Mouse (Mus musculus) myocyte (in vitro differentiated cells): ENCODE results near the gene Mrps34. TPM values are rescaled to one million over a fixed set of nuclear protein-coding genes. Genes with fewer than 3 reads are reported as not detected.
"Not testable (repeated sequence)": the region's sequence is repeated elsewhere in the genome, so short reads cannot be mapped to it uniquely, and the experiment has no call there.

ENCODE experiments used
- H3K27me3 ChIP-seq: one replicate; pipeline ENCODE4 v1.6.1; 2011; ENCODE audit not compliant: control insufficient read depth, insufficient read depth, insufficient read length
- H3K36me3 ChIP-seq: one replicate; pipeline ENCODE4 v1.6.1; 2011; ENCODE audit not compliant: control insufficient read depth, insufficient read depth
- H3K4me2 ChIP-seq: one replicate; pipeline ENCODE4 v1.6.1; 2011; ENCODE audit warnings: low read depth, control low read depth
- H3K4me3 ChIP-seq: one replicate; pipeline ENCODE4 v1.5.1; 2011; ENCODE audit warnings: mild to moderate bottlenecking, control low read depth, moderate library complexity
- H3K79me2 ChIP-seq: one replicate; pipeline ENCODE4 v1.6.1; 2011; ENCODE audit not compliant: control insufficient read depth, insufficient read depth
- H3ac ChIP-seq: one replicate; pipeline ENCODE4 v1.6.1; 2011; ENCODE audit not compliant: control insufficient read depth, insufficient read length
- MYOG ChIP-seq, 3 experiments: IDR thresholded peaks; one replicate each; pipeline ENCODE4 v1.6.1; 2011; ENCODE audit warnings: control low read depth in 2 of 3, low read depth in 2 of 3, mild to moderate bottlenecking in 2 of 3; ENCODE audit not compliant: insufficient read length in 2 of 3, control insufficient read depth in 1 of 3, insufficient read depth in 1 of 3
- REST ChIP-seq: IDR thresholded peaks from one replicate; pipeline ENCODE4 v1.6.1; 2011; ENCODE audit warnings: mild to moderate bottlenecking, control low read depth, moderate library complexity; ENCODE audit not compliant: insufficient read depth, insufficient read length
- polyA plus RNA-seq: library from polyadenylated mRNA; unstranded; fragments of >200 nt; fragmentation: generic; extraction: Trizol; gene quantifications from one replicate; pipeline ENCODE4 v1.2.1, GENCODE M21; 2012; ENCODE audit warnings: missing spikeins

Mrps34 gene
- polyA plus RNA-seq, 1 experiment: 142 TPM

DNA sequence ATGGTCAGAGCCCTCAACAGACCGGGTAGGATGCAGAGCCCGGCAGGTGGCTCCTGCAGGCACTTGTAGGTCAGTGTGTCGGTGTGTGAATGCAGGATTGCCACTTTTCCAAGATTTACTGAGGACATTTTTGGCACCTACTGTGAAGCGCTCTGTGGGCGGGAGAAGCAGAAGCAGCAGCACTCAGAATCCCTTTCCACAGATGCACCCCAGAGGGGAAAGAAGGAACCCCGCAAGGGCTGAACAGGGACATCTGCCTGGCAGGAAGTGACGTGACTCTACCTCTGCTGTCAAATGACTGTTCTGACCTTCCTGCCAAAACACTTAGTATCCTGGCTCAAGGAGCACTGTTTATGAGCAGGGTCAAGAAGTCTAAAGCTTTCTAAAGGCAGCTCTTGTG lies 48.1 kb downstream of the Mrps34 start:
- Histone ChIP-seq H3K4me3 (no peak overlapping the region), H3ac (no peak overlapping the region), H3K27me3 (no peaks in the 10 kb centered on the region), H3K4me2 (no peak overlapping the region), H3K79me2 (no peaks in the 10 kb centered on the region), H3K36me3 (no peaks in the 10 kb centered on the region)
- TF ChIP-seq REST (no peak), MYOG (IDR thresholded peaks at IDR 0.05; ENCODE audit: control insufficient read depth in 1 of 3, insufficient read depth in 1 of 3, insufficient read length in 2 of 3, low read depth in 2 of 3) (no peak)

DNA sequence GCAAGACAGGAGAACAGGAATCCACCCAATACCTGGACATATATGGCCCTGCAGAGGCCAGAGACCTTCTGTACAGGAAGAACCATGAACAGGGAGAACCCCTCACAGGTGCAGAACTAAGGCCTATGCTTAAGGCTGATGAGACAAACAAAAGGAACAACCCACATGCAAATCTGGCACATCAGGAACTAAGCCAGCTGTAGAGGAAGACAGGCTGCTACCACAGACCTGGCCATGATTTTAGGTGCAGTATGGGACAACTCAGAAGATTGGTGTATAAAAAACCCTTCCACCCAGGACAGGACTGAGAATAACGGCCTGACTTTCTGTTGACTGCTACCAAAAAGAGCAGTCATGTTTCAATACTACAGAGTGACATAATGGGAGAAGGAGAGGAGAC lies 48.7 kb downstream of the Mrps34 start:
- H3K4me2 ChIP-seq, H3K36me3 ChIP-seq, H3K79me2 ChIP-seq, H3ac ChIP-seq, H3K4me3 ChIP-seq, H3K27me3 ChIP-seq: not testable (repeated sequence)

Other genes with a start within 250 kb of the Mrps34 start
- 19.1 TPM for gene Slc9a3r2, start 244.8 kb upstream of the Mrps34 start, polyA plus RNA-seq
- gene Npw, start 236.7 kb upstream of the Mrps34 start, polyA plus RNA-seq: not detected
- gene Zfp598, start 225.4 kb upstream of the Mrps34 start, polyA plus RNA-seq: 49.7 TPM
- 0.29 TPM for gene Syngr3, start 205.2 kb upstream of the Mrps34 start, polyA plus RNA-seq
- 47.7 TPM for gene Gfer, start 199.0 kb upstream of the Mrps34 start, polyA plus RNA-seq
- 0.54 TPM for gene Noxo1, start 198.9 kb upstream of the Mrps34 start, polyA plus RNA-seq
- gene Tbl3, start 187.5 kb upstream of the Mrps34 start, polyA plus RNA-seq: 66.6 TPM
- gene Rnf151, start 177.1 kb upstream of the Mrps34 start, polyA plus RNA-seq: 0.36 TPM
- 178 TPM for gene Rps2, start 177.0 kb upstream of the Mrps34 start, polyA plus RNA-seq
- gene Ndufb10, start 170.6 kb upstream of the Mrps34 start, polyA plus RNA-seq: 547 TPM
- 1.7 TPM for gene Rpl3l, start 167.3 kb upstream of the Mrps34 start, polyA plus RNA-seq
- gene Msrb1, start 158.5 kb upstream of the Mrps34 start, polyA plus RNA-seq: 73.9 TPM
- not detected for gene Hs3st6, start 142.1 kb upstream of the Mrps34 start, polyA plus RNA-seq
- not detected for gene Meiob, start 90.8 kb upstream of the Mrps34 start, polyA plus RNA-seq
- gene Hagh, start 55.0 kb upstream of the Mrps34 start, polyA plus RNA-seq: 58.3 TPM
- gene Fahd1, start 44.8 kb upstream of the Mrps34 start, polyA plus RNA-seq: 9.5 TPM
- gene Igfals, start 29.1 kb upstream of the Mrps34 start, polyA plus RNA-seq: not detected
- gene Nubp2, start 8.8 kb upstream of the Mrps34 start, polyA plus RNA-seq: 38.5 TPM
- gene Spsb3, start 8.5 kb upstream of the Mrps34 start, polyA plus RNA-seq: 46.6 TPM
- 12.5 TPM for gene Eme2, start within 50 bp of the Mrps34 start, polyA plus RNA-seq
- 23.7 TPM for gene Nme3, start 1.4 kb downstream of the Mrps34 start, polyA plus RNA-seq
- gene Mapk8ip3, start 41.9 kb downstream of the Mrps34 start, polyA plus RNA-seq: 47.6 TPM
- gene Jpt2, start 65.6 kb downstream of the Mrps34 start, polyA plus RNA-seq: 16.3 TPM
- gene Cramp1l, start 120.7 kb downstream of the Mrps34 start, polyA plus RNA-seq: 3.5 TPM
- 8.9 TPM for gene Ift140, start 121.0 kb downstream of the Mrps34 start, polyA plus RNA-seq
- gene Tmem204, start 188.5 kb downstream of the Mrps34 start, polyA plus RNA-seq: 0.43 TPM
- gene Telo2, start 220.9 kb downstream of the Mrps34 start, polyA plus RNA-seq: 14.4 TPM
- not detected for gene Ptx4, start 225.6 kb downstream of the Mrps34 start, polyA plus RNA-seq
- 22.9 TPM for gene Clcn7, start 238.3 kb downstream of the Mrps34 start, polyA plus RNA-seq